24 mouse cellular contexts compared by ENCODE assay signal in the genomic region with DNA sequence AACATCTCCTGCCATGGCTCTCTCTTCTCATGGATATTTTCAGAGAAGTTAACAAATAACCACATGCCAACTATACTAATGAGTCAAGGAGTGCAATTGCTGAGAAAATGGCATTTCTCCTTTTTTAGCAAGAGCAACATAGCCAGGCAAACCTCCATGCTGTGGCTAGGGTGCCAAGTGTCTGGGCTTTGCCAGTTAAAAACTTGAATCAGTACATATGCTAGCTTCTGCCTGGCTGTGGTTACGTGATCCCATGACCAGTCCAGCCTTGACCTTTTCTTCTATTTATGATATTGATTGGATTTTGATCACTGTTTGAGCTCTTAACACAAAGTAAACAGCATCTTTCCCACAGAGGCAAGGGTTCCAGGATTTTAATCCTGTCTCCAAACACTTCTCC.
DNase-seq lines count a peak whose midpoint lies in the region; ATAC-seq lines count a peak whose summit lies in the region.
"Had no signal": no experiment of that assay in that cellular context is flagged by ENCODE, and none has a peak within 500 bp of the region (broad histone marks: within the 10 kb centered on the region; RNA-seq: fewer than 3 reads in every experiment).

No protein-coding gene starts in this region.

- H3K27me3 ChIP-seq in liver, embryonic 16.5 days (ENCODE audit: control insufficient read depth, insufficient read depth, low read depth, low read length), result no peaks in the 10 kb centered on the region
- no peaks in the 10 kb centered on the region for H3K27me3 ChIP-seq in liver, embryonic 12.5 days (replicated peaks)
- H3K27me3 ChIP-seq: heart, embryonic 13.5 days; hindbrain, embryonic 15.5 days; liver, embryonic 13.5 days; lung, embryonic 15.5 days; neural tube, embryonic 12.5 days had no signal

- H3K27ac ChIP-seq in liver, embryonic 16.5 days (ENCODE audit: low read length), result peak overlapping the region; percentile 27; the same call in 1 of the 2 replicates
- H3K27ac ChIP-seq in liver, embryonic 12.5 days, result no peak overlapping the region
- peak overlapping the region; percentile 51 for H3K27ac ChIP-seq in brown adipose tissue, adult 24 weeks (replicated peaks; ENCODE audit: low read depth, low read length)
- H3K27ac ChIP-seq: heart, embryonic 13.5 days; hindbrain, embryonic 10.5 days; hindbrain, embryonic 15.5 days; liver, embryonic 13.5 days; lung, embryonic 15.5 days; neural tube, embryonic 12.5 days had no signal

- peak; percentile 40 for DNase-seq in adrenal gland, postnatal 10 days
- DNase-seq in adrenal gland, adult 18-20 months (ENCODE audit: low spot score in 2 of 2), result no peak
- no peak for DNase-seq in cerebellum, adult 11-12 months
- DNase-seq in spleen, adult 12 weeks (ENCODE audit: low spot score), result no peak
- DNase-seq: cerebellum, adult 8-10 months; gastrocnemius, postnatal 10 days; heart, postnatal 14 days; kidney, adult 11 months; kidney, postnatal 14 days; layer of hippocampus, adult 9-11 months; liver, embryonic 13.5 days; right cerebral cortex, adult 18-20 months had no signal

- H3K9ac ChIP-seq in liver, embryonic 16.5 days (ENCODE audit: low read depth, low read length), result no peak overlapping the region
- H3K9ac ChIP-seq in liver, embryonic 12.5 days, result no peak overlapping the region
- H3K9ac ChIP-seq: heart, embryonic 13.5 days; hindbrain, embryonic 15.5 days; liver, embryonic 13.5 days; lung, embryonic 15.5 days; neural tube, embryonic 12.5 days had no signal

- WGBS in liver, embryonic 16.5 days (ENCODE audit: insufficient replicate concordance), result 64% methylated on average over 1 of the region's 1 CpGs
- 63% methylated on average over 1 of the region's 1 CpGs for WGBS in liver, embryonic 12.5 days (ENCODE audit: insufficient replicate concordance)

- no peak overlapping the region for H3K4me3 ChIP-seq in liver, embryonic 16.5 days (ENCODE audit: low read depth, low read length)
- H3K4me3 ChIP-seq in liver, embryonic 12.5 days, result no peak overlapping the region
- H3K4me3 ChIP-seq in brown adipose tissue, adult 24 weeks (ENCODE audit: insufficient read depth, low read depth, low read length), result no peak overlapping the region
- H3K4me3 ChIP-seq: heart, embryonic 13.5 days; hindbrain, embryonic 10.5 days; hindbrain, embryonic 15.5 days; liver, embryonic 13.5 days; lung, embryonic 15.5 days; myocyte; neural tube, embryonic 12.5 days had no signal

- H3K4me1 ChIP-seq in liver, embryonic 16.5 days (ENCODE audit: control insufficient read depth, low read depth, low read length), result no peaks in the 10 kb centered on the region
- no peaks in the 10 kb centered on the region for H3K4me1 ChIP-seq in liver, embryonic 12.5 days
- peaks cover 5% of the 10 kb centered on the region; the same call in 1 of the 2 replicates for H3K4me1 ChIP-seq in brown adipose tissue, adult 24 weeks (ENCODE audit: control insufficient read depth, insufficient read depth, insufficient read length, low read length)
- H3K4me1 ChIP-seq: heart, embryonic 13.5 days; hindbrain, embryonic 10.5 days; hindbrain, embryonic 15.5 days; liver, embryonic 13.5 days; lung, embryonic 15.5 days; neural tube, embryonic 12.5 days had no signal

- no peak overlapping the region for H3K4me2 ChIP-seq in liver, embryonic 16.5 days (ENCODE audit: low read depth, low read length)
- H3K4me2 ChIP-seq in liver, embryonic 12.5 days, result no peak overlapping the region
- H3K4me2 ChIP-seq: heart, embryonic 13.5 days; hindbrain, embryonic 15.5 days; liver, embryonic 13.5 days; lung, embryonic 15.5 days; midbrain, embryonic 11.5 days; neural tube, embryonic 12.5 days had no signal

- no peaks in the 10 kb centered on the region for H3K9me3 ChIP-seq in liver, embryonic 16.5 days (replicated peaks; ENCODE audit: control insufficient read depth, low read length)
- no peaks in the 10 kb centered on the region for H3K9me3 ChIP-seq in liver, embryonic 12.5 days (replicated peaks)
- H3K9me3 ChIP-seq: heart, embryonic 13.5 days; hindbrain, embryonic 10.5 days; hindbrain, embryonic 15.5 days; liver, embryonic 13.5 days; lung, embryonic 15.5 days; neural tube, embryonic 12.5 days had no signal

- no peaks in the 10 kb centered on the region for H3K36me3 ChIP-seq in liver, embryonic 16.5 days (ENCODE audit: control insufficient read depth, insufficient read depth)
- no peaks in the 10 kb centered on the region for H3K36me3 ChIP-seq in liver, embryonic 12.5 days
- H3K36me3 ChIP-seq: heart, embryonic 13.5 days; hindbrain, embryonic 10.5 days; hindbrain, embryonic 15.5 days; liver, embryonic 13.5 days; lung, embryonic 15.5 days; neural tube, embryonic 12.5 days had no signal

- peak; percentile 67 for ATAC-seq in liver, embryonic 16.5 days (ENCODE audit: low read depth)
- ATAC-seq in liver, embryonic 12.5 days, result no peak
- ATAC-seq: forebrain, embryonic 14.5 days; inflammation-experienced regulatory T-cells, adult 6 months had no signal
